Mouse (Mus musculus): ENCODE results near the gene Nlrc3.

- TF ChIP-seq POLR2A (IDR thresholded peaks at IDR 0.05; ENCODE audit: borderline replicate concordance, low read depth, low read length) (no peak), CTCF (IDR thresholded peaks at IDR 0.05; ENCODE audit: low read depth, low read length) (no peak)
Observed at GRCm38 (mm10) chr16:3928582-3928981, 47.9 kb downstream of the Nlrc3 start.

Measured in bone marrow macrophage, adult 2 months (primary cell).